Mouse (Mus musculus): ENCODE measurements around the gene Fkbp2.

GRCm38 (mm10) chr19:6947742-6948141, 32.6 kb downstream of the Fkbp2 start:
- TF ChIP-seq ZC3H11A (IDR thresholded peaks at IDR 0.05; ENCODE audit: borderline replicate concordance, low read depth, low read length) (no peak), HCFC1 (IDR thresholded peaks at IDR 0.05; ENCODE audit: borderline replicate concordance, insufficient read depth, low read length) (no peak), MAFK (IDR thresholded peaks at IDR 0.05; ENCODE audit: insufficient read depth, low read depth, low read length) (no peak), CHD2 (IDR thresholded peaks at IDR 0.05; ENCODE audit: low read depth, low read length) (no peak)

Data from ES-E14 (cell line).